Mouse (Mus musculus) forebrain, embryonic 14.5 days (tissue): ENCODE results near the gene Mettl17. TPM values are rescaled to one million over a fixed set of nuclear protein-coding genes. Genes with fewer than 3 reads are reported as not detected.
"Not testable (repeated sequence)": the region's sequence is repeated elsewhere in the genome, so short reads cannot be mapped to it uniquely, and the experiment has no call there.

ENCODE experiments used
- ATAC-seq: fragments of 200-750 bp; cut with Nextera tagmentation; 2 replicates; pipeline ENCODE4 v1.8.0; 2017; ENCODE audit warnings: mild to moderate bottlenecking, moderate library complexity
- DNase-seq: peaks from one replicate; pipeline ENCODE4 v3.0.0-alpha.2; 2015; ENCODE audit warnings: low spot score
- H3K27ac ChIP-seq: fragments of 300-500 bp; sonication (generic); 2 replicates; pipeline ENCODE4 v1.5.1; 2014; ENCODE audit warnings: low read depth, mild to moderate bottlenecking, control low read depth, low read length, moderate library complexity
- H3K27me3 ChIP-seq: fragments of 300-500 bp; sonication (generic); replicated peaks from 2 replicates; pipeline ENCODE4 v1.6.1; 2014; ENCODE audit warnings: low read length, control low read depth, mixed read lengths; ENCODE audit not compliant: control insufficient read depth, insufficient read depth
- H3K36me3 ChIP-seq: fragments of 300-500 bp; sonication (generic); 2 replicates; pipeline ENCODE4 v1.6.1; 2014; ENCODE audit warnings: low read length, control low read depth; ENCODE audit not compliant: control insufficient read depth, insufficient read depth
- H3K4me1 ChIP-seq: fragments of 300-500 bp; sonication (generic); 2 replicates; pipeline ENCODE4 v1.6.1; 2014; ENCODE audit warnings: antibody characterized with exemption, low read length, control low read depth; ENCODE audit not compliant: control insufficient read depth, insufficient read depth
- H3K4me2 ChIP-seq: fragments of 300-500 bp; sonication (generic); 2 replicates; pipeline ENCODE4 v1.6.1; 2014; ENCODE audit warnings: mild to moderate bottlenecking, control low read depth, low read length
- H3K4me3 ChIP-seq: fragments of 300-500 bp; sonication (generic); 2 replicates; pipeline ENCODE4 v1.5.1; 2014; ENCODE audit warnings: low read depth, low read length, control low read depth
- H3K9ac ChIP-seq: fragments of 300-500 bp; sonication (generic); 2 replicates; pipeline ENCODE4 v1.6.1; 2014; ENCODE audit warnings: mild to moderate bottlenecking, low read length, control low read depth, moderate library complexity
- H3K9me3 ChIP-seq: fragments of 300-500 bp; sonication (generic); replicated peaks from 2 replicates; pipeline ENCODE4 v1.6.1; 2016; ENCODE audit warnings: low read length, control low read depth, mixed read lengths; ENCODE audit not compliant: control insufficient read depth
- WGBS: fragments of 180-500 bp; shearing (Covaris S2); extraction: QIAGEN DNeasy Blood & Tissue Kit; methylation state at CpG from one replicate; pipeline ENCODE4 v1.1.7; 2014; 5-methylcytosine and 5-hydroxymethylcytosine counted together
- polyA plus RNA-seq: library from polyadenylated mRNA; unstranded; fragments of >200 nt; fragmentation: Nextera tagmentation; extraction: Ambion mirVana; gene quantifications from 2 replicates; pipeline ENCODE4 v1.2.1, GENCODE M21; 2014

The Mettl17 gene
- polyA plus RNA-seq, 1 experiment from 2014 or later: 64.7 TPM

DNA sequence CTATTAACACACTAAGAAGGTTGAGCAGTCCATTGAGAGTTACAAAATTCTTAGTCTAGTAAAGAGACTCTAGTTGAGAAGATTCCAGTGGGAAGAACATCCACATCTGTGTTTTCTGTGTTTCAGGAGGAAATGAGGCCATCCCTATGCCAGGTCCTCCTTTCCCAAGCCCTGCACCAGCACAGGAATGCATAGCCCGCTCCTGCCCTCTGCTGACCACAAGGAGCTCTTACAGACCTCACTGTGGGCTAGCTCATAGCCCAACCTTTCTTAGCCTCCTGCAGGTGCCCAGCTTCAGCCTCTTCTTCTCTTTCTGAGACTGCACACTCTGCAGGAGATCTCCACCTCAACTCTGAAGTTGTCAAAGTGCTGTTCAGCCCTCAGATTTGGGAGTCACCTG lies 21.0 kb upstream of the Mettl17 start:
- not testable (repeated sequence) for H3K9me3 ChIP-seq, H3K4me1 ChIP-seq, H3K4me3 ChIP-seq, H3K36me3 ChIP-seq, H3K27ac ChIP-seq, H3K4me2 ChIP-seq, H3K27me3 ChIP-seq, H3K9ac ChIP-seq, ATAC-seq
- 5% methylated on average over 1 of the region's 1 CpGs for WGBS
- DNase-seq: peak; percentile 14

DNA sequence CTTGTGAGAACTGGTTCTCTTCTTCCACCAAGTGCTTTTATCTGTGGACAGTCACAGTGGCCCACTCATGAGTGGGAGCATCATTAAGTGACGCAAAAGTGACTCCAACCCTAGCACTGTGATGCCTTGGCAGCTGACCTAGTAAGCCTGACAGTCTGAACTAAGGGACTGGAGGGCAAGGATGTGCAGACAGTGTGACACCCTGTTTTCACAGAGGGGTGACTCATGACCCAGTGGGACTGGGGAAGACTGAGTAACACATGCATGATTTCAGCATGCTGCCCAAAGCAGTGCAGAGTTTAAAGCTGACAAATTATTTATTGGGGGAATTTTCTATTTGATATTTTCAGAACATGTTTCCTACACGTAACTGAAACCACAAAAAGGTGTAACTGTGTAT lies 13.9 kb upstream of the Mettl17 start:
- Histone ChIP-seq H3K9ac (no peak overlapping the region), H3K4me3 (no peak overlapping the region), H3K27ac (no peak overlapping the region), H3K9me3 (no peaks in the 10 kb centered on the region), H3K4me1 (no peaks in the 10 kb centered on the region), H3K27me3 (no peaks in the 10 kb centered on the region), H3K36me3 (no peaks in the 10 kb centered on the region), H3K4me2 (no peak overlapping the region)
- no peak for ATAC-seq
- 83% methylated on average over 2 of the region's 2 CpGs for WGBS
- DNase-seq: no peak

DNA sequence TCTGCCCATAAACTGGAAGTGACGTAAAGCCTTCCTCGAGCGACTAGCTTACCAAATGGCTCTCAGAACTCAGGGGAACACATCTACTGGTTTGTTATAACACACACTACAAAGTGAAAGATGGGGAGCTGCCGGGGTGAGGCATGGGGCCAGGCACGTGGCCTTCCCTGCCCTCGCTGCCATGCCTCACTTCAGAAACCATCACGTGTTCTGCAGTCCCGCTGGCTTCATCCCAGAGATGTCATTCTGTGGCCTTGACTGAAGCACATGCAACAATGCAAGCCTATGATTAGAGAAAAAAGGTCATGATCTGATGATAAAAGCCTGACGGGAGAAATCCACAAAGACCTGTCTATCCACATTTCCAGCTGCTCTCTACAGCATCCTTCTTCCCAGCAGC lies 12.9 kb upstream of the Mettl17 start:
- 83% methylated on average over 9 of the region's 9 CpGs for WGBS
- H3K4me2 ChIP-seq: no peak overlapping the region
- ATAC-seq: no peak
- no peak overlapping the region for H3K4me3 ChIP-seq
- no peaks in the 10 kb centered on the region for H3K9me3 ChIP-seq
- no peaks in the 10 kb centered on the region for H3K4me1 ChIP-seq
- no peak overlapping the region for H3K9ac ChIP-seq
- H3K27me3 ChIP-seq: no peaks in the 10 kb centered on the region
- H3K27ac ChIP-seq: no peak overlapping the region
- no peak for DNase-seq
- H3K36me3 ChIP-seq: no peaks in the 10 kb centered on the region

DNA sequence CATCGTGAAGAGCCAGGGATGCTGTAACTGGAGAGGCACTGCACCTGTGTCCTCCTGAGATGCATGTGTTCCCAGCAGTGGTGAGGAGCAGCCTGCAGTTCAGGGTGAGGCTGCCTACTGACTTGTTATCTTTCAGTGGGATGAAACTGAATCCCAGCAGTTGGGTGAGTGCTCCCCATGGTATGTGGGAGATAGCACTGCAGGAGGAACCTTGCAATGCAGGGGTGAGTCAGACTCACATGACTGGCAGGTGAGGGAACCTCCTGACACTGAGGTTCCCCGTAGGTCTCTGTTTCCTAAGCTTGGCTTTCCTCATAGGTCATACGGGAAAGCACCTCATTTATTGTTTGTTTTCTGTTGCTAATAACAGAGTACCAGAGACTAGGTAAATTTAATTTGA lies 7.1 kb upstream of the Mettl17 start:
- H3K27me3 ChIP-seq: no peaks in the 10 kb centered on the region
- no peak overlapping the region for H3K27ac ChIP-seq
- H3K9ac ChIP-seq: no peak overlapping the region
- H3K9me3 ChIP-seq: no peaks in the 10 kb centered on the region
- H3K36me3 ChIP-seq: no peaks in the 10 kb centered on the region
- no peak overlapping the region for H3K4me2 ChIP-seq
- ATAC-seq (no peak), DNase-seq (no peak)
- H3K4me1 ChIP-seq: no peaks in the 10 kb centered on the region
- no peak overlapping the region for H3K4me3 ChIP-seq
- WGBS: 92% methylated on average over 3 of the region's 3 CpGs

DNA sequence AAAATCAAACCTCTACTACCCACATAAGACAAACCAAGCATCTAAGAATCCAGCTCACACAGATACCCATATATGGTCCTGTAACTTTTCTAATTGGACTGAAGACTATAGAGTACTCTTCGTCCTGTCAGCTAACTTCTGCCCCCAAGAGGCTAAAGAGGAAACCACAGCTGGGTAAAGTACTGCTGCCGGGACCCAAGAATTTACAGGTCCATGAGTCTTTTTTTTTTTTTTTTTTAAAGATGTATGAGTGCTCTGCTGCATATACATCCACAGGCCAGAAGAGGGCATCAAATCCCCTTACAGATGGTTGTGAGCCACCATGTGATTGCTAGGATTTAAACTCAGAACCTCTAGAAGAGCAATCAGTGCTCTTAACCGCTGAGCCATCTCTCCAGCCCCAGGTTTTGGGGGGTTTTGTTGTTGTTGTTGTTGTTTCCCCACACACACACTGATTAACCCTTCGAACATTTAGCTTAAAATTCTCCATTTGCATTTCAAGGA lies 1.1 kb upstream of the Mettl17 start:
- peaks cover 20% of the 10 kb centered on the region for H3K36me3 ChIP-seq
- 0% methylated on average over 4 of the region's 4 CpGs for WGBS
- no peaks in the 10 kb centered on the region for H3K27me3 ChIP-seq
- H3K9ac ChIP-seq: no peak overlapping the region
- peak; percentile 36 for ATAC-seq
- no peaks in the 10 kb centered on the region for H3K9me3 ChIP-seq
- H3K4me2 ChIP-seq: peak overlapping the region; percentile 86
- H3K27ac ChIP-seq: no peak overlapping the region
- H3K4me1 ChIP-seq: peaks cover 10% of the 10 kb centered on the region; the same call in 1 of the 2 replicates
- peak; percentile 87 for DNase-seq
- H3K4me3 ChIP-seq: peak overlapping the region; percentile 68

DNA sequence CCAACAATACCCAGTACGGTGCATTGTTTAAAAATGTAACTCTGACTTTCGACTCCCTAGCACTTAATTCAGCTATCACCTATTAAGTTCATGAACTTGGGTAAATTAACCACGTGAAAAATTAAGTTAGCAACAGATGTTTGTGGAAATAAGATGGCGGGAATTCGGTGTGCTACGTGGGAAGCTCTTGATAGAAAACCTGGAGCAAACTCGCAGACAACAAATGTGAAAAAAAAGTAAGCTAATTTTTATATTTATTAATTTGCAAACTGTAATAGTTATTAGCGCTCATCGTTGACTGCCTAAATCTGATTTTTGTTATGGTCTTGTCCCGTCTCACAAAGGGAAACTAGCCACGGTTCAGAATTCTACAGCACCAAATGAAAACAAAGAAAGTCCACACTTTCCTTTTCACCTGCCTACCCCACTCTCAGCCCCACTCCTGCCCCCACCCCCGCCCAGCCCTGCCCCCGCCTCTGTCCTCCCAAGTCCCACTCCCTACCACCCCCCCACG lies 554 bp upstream of the Mettl17 start:
- 1% methylated on average over 14 of the region's 14 CpGs for WGBS

DNA sequence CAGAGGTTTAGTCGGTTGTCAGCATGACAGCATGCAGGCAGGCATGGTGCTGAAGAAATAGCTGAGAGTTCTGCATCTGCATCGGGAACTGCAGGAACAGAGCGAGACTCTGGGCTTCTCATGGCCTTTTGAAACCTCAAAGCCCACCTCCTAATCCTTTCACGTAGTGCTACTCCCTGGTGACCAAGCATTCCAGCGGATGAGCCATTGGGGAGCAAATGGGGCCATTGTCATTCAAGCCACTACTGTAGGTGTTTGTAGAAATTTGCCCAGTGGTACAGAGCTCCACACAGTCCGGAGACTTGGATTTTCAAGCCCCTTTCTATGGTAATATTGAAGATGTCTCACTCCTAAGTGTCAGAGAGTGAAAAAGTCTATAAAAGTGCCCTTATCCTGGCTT lies 1.4 kb downstream of the Mettl17 start:
- DNase-seq (no peak), ATAC-seq (no peak)
- WGBS: 47% methylated on average over 6 of the region's 6 CpGs
- H3K4me2 ChIP-seq: peak overlapping the region; percentile 86
- no peak overlapping the region for H3K9ac ChIP-seq
- H3K9me3 ChIP-seq: no peaks in the 10 kb centered on the region
- H3K36me3 ChIP-seq: peaks cover 41% of the 10 kb centered on the region
- H3K4me1 ChIP-seq: peaks cover 10% of the 10 kb centered on the region; the same call in 1 of the 2 replicates
- H3K27me3 ChIP-seq: no peaks in the 10 kb centered on the region
- 0 out of 2 replicates have a peak overlapping the region, but pooled peaks have one; percentile 68 for H3K4me3 ChIP-seq
- no peak overlapping the region for H3K27ac ChIP-seq

More for the DNA sequence above, 554 bp upstream of the Mettl17 start:
- DNase-seq: peak; percentile 56
- peak overlapping the region; percentile 86 for H3K4me2 ChIP-seq
- peaks cover 10% of the 10 kb centered on the region; the same call in 1 of the 2 replicates for H3K4me1 ChIP-seq
- peaks cover 25% of the 10 kb centered on the region for H3K36me3 ChIP-seq
- H3K9me3 ChIP-seq: no peaks in the 10 kb centered on the region
- no peaks in the 10 kb centered on the region for H3K27me3 ChIP-seq
- peak overlapping the region; percentile 86 for H3K27ac ChIP-seq
- H3K9ac ChIP-seq: peak overlapping the region; percentile 58
- H3K4me3 ChIP-seq: peak overlapping the region; percentile 68
- peak; percentile 49 for ATAC-seq

DNA sequence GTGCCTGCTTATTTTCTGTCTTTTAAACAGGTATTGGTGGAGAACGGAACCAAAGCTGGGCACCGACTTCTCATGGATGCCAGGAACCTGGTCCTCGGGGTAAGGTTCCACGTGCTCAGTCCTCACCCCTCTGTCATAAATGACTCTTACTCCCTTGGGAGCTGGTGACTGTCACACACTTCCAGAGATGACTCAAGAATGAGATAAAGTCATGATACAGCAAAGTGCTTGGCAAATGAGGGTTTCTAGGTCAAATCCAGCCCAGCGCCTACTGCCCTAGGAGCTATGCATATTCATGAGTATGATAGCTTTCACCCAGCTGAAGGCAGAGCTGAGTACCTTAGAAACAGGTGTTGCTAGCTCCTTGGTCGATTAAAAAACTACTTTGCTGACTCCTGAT lies 5.2 kb downstream of the Mettl17 start:
- H3K36me3 ChIP-seq: peaks cover 66% of the 10 kb centered on the region
- H3K27me3 ChIP-seq: no peaks in the 10 kb centered on the region
- ATAC-seq: no peak
- no peak overlapping the region for H3K9ac ChIP-seq
- DNase-seq: no peak
- WGBS: 90% methylated on average over 6 of the region's 6 CpGs
- no peak overlapping the region for H3K4me3 ChIP-seq
- H3K9me3 ChIP-seq: no peaks in the 10 kb centered on the region
- peaks cover 10% of the 10 kb centered on the region; the same call in 1 of the 2 replicates for H3K4me1 ChIP-seq
- no peak overlapping the region for H3K4me2 ChIP-seq
- no peak overlapping the region for H3K27ac ChIP-seq

DNA sequence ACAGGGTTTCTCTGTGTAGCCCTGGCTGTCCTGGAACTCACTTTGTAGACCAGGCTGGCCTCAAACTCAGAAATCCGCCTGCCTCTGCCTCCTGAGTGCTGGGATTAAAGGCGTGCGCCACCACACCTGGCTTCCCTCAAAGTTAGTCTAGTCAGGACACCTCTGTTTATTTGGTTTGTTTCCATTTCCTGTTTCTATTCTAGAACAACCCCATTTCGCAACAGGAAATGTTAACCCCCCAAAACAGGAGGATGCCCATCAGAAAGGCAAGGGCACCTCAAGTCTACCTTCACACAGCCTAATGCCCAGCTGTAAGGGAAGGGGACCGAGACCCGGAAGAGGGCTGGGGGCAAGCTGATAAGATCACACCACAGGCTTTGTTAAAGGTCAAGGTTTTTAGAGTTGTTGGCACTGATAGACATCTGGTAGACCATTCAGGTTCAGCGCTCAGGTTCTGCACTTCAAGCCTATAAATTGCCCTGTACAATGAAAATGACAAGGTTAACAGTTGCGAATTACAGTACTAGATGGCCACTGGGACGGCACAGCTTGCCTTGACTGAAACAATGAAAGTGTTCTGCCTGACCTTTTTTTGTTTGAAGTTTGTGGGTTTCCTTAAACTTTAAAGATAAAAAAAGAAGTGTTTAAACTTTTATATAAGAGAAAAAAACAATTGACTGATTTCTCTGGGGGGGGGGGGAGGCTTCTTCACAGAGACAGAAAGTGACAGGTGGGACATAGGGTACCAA lies 7.7 kb downstream of the Mettl17 start, which contains the start of gene Slc39a2:
Gene Slc39a2, plus strand, starts transcription at position 699 of the 749 bp plus-strand sequence.
- H3K9me3 ChIP-seq: no peaks in the 10 kb centered on the region
- DNase-seq: no peak
- H3K9ac ChIP-seq: no peak within 1 kb of the TSS
- no peak for ATAC-seq
- H3K4me2 ChIP-seq: no peak within 1 kb of the TSS
- H3K27me3 ChIP-seq: no peaks in the 10 kb centered on the region
- no peak within 1 kb of the TSS for H3K4me3 ChIP-seq
- peaks cover 64% of the 10 kb centered on the region for H3K36me3 ChIP-seq
- WGBS: 95% methylated on average over 9 of the region's 9 CpGs
- no peak within 1 kb of the TSS for H3K27ac ChIP-seq
- no peaks in the 10 kb centered on the region for H3K4me1 ChIP-seq
